Mouse (Mus musculus) ovary, postnatal 14 days (tissue): ENCODE data around the gene Hspe1.
"Not testable (repeated sequence)": the region's sequence is repeated elsewhere in the genome, so short reads cannot be mapped to it uniquely, and the experiment has no call there.

Experiments used
- DNase-seq: peaks from one replicate; pipeline ENCODE4 v3.0.0; 2022; ENCODE audit warnings: low spot score

Gene Hspe1

DNA sequence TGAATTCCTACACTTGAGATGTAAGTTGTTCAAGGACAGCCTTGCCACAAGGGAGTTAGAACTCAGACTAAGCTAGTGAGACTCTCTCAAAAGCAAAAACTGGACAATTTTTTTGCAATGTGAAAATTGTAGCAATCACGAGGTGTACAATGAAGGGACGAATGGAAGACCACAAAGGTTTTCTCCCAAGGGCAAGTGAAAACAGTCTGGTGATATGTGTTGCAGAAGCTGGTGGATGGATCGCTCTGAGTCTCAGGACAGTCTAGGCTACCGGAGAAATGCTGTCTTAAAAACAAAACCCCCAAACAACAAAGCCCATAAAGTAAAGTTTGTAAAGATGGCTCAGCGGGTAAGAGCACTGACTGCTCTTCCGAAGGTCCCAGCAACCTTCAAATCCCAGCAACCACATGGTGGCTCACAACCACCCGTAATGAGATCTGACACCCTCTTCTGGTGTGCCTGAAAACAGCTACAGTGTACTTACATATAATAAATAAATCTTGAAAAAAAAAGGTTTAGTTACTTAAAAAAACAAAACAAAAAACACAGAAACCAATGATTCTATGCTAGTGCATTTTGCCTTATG is 2.1 kb upstream of the Hspe1 start:
- no peak for DNase-seq

- no peak for DNase-seq
These were observed 998 bp upstream of the Hspe1 start for GRCm38 (mm10) chr1:55086868-55087400.

DNA sequence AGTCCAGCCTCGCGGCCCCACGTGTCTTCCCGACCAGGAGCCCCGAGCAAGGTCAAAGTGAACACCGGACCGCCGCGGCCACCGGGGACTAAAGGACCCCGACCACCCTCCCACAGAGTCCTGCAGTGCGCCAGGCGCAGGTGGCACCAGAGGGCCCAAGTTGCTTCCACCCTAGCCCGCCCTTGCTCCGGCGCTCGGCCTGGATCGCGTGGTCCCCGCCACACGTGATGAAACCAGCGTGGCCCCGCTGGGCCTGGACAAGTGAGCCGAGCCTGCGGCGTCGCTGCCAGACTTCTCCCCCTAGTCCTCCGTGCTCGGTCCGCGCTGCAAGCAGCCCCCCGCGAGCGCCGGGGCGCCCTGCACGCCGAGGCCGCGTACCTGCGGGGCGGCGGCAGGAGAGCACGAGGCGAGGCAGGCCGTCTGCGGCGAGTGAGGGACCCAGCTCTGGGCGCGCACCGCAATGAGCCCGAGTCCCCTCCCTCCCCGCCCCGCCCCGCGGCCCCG is 479 bp upstream of the Hspe1 start:
- DNase-seq: no peak

DNA sequence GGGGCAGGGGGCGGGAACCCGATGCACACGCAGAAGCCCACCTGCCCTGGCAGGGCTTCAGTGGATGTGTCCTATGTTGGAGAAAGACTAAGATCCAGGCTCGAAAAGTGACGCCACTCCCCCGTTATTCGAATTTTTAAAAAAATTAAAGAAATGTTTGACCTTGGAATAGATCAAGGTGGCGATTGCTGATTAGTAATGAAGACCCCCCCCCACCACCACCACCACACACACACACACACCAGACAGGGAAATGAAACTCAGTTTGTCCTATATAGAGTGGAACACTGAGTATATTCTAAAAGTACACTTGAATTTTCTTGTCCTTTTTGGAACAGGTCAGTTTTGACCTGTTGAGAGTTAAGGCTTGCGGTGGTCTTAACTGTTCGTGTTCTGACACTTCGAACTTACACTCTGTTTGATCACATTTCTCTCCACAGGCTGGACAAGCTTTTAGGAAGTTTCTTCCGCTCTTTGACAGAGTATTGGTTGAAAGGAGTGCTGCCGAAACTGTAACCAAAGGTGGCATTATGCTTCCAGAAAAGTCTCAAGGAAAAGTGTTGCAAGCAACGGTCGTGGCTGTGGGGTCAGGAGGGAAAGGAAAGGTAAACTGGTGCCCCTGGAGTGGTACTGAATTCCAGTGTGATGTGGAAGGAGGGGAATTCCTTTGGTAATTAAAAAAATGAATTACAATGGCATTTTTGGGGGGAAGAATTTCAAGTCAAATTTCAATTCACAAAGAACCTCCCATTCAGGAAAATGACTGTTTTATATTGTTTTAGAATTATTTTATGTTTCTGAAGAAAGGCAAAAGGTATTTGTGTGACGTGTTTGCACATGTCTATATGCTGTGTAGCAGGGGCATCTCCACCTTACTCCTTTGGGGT is 922 bp downstream of the Hspe1 start:
- no peak for DNase-seq

- DNase-seq: no peak
These were observed 1.6 kb downstream of the Hspe1 start for GRCm38 (mm10) chr1:55089498-55090064.

DNA sequence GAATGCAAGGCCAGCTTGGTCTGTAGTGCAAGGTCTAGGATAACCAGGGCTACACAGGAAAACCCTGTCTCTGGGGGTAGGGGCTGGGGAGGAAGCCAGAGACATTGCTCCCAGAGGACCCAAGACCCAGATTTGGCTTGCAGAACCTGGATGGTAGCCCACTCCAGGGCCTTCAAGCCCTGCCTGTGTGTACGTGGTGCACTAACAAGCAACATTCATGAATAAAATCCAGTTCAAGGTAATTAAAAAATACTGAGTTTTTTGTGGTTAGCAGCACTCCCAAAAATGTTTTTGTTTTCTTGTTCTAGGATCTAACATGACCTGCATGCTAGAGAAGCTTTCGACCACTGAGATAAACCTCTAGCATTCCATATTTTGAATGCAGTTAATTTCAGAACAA is 4.1 kb downstream of the Hspe1 start:
- no peak for DNase-seq

DNA sequence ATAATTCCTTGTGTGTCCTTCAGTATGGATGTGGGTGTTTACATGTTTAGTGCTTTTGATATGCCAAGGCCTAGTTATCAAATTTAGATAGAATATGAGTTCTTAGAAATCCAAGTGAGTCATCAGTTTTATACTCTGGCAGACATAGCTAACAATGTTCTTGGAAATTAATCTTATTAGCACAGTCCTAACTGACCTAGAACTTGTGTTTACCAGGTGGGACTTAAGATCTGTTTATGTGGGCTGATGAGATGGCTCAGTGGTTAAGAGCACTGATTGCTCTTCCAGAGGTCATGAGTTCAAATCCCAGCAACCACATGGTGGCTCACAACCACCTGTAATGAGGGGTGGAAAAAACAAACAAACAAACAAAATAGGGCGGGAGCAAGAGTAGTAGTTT is 4.5 kb downstream of the Hspe1 start:
- DNase-seq: no peak

- DNase-seq: no peak
These were observed 19.1 kb downstream of the Hspe1 start for GRCm38 (mm10) chr1:55106919-55107585.

DNA sequence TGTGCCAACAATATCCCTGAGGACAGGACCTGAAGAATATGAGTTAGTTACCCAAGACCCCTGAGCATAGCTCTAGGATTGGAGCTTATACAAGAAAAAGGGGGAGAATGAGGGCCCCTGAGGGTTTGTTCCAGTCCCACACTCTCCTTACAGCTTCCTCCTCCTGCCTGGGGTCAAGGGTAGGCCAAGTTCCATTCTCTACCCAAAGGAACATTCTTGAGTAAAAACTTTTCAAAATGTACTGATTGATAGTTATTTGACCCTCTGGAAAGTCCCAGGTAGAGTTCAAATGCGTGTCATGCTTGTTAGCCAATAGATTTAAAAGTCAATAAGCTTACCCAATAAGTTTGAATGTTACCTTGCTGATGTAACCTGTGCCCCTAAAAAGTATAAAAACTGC is 19.7 kb downstream of the Hspe1 start:
- DNase-seq: no peak

GRCm38 (mm10) chr1:55108473-55108872 is 20.5 kb downstream of the Hspe1 start:
- no peak for DNase-seq

DNA sequence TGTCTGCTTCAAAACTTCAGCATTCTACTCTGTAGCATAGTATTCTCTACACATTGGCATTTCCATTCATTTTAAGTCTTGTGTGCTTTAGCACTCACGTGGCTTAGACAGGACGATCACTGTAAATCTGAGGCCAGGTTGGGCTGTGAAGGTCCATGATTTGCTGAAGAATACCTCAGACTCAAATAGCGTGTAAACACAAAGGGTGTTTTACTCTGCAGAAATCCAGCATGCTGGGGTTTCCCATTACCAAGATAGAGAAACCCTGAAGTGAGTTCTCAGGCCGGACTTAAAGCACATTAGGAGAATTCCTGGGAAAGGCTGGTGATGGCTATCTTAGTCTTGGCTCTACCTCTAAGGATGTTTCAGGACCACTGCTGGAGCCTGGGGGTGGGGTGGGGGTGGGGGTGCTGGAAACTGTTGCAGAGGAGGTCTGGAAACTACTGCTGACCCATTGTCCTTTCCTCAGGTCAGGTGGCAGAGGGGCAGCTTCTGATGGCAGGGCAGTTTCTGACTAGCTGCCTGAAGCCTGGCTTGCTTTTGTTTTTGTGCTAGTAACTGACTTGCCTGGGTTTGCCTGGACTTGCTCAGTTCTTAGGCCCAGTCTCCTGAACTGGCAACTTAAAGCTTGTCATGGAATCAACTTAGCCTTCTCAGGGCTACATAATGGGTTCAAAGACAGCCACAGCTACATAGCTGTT is 21.3 kb downstream of the Hspe1 start:
- DNase-seq: no peak

DNA sequence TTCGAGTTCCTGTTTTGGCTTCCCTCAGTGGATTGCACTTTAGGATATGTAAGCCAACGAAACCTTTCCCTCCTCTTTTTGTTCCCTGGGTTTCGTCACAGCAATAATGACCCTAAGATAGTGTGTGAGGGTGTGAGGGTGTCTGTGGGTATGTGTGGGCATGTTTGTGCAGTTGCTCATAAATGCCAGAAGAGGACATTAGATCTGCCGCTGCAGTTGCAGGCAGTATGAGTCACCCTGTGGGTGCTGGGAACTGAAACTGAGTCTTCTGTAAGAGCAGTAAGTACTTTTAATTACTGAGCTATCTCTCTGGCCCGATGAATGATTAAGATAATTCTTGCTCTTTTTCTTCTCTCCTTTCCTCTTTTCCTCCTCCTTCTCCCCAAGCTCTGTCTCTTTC is 35.1 kb downstream of the Hspe1 start:
- DNase-seq: no peak

- DNase-seq: no peak
These were observed 35.6 kb downstream of the Hspe1 start for GRCm38 (mm10) chr1:55123561-55123960.

DNA sequence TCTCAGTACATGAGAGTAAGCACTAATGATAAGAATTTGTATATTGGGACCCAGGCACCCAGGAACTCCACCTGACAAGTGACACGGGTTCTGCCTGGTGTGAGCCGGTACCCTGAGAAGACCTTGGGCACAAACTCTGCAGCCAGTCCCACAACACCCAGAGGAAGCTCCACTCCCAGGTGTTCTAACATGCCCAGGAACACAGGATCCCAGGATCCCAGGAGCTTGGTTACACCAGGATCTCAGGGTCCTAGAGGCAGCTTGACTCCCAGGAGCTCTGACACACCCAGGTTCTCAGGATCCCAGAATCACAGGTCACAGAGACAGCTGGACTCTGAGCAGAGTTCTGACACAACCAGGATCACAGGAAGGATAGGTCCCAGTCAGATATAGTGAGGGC is 36.2 kb downstream of the Hspe1 start:
- not testable (repeated sequence) for DNase-seq

GRCm38 (mm10) chr1:55129716-55130115 is 41.8 kb downstream of the Hspe1 start:
- no peak for DNase-seq

DNA sequence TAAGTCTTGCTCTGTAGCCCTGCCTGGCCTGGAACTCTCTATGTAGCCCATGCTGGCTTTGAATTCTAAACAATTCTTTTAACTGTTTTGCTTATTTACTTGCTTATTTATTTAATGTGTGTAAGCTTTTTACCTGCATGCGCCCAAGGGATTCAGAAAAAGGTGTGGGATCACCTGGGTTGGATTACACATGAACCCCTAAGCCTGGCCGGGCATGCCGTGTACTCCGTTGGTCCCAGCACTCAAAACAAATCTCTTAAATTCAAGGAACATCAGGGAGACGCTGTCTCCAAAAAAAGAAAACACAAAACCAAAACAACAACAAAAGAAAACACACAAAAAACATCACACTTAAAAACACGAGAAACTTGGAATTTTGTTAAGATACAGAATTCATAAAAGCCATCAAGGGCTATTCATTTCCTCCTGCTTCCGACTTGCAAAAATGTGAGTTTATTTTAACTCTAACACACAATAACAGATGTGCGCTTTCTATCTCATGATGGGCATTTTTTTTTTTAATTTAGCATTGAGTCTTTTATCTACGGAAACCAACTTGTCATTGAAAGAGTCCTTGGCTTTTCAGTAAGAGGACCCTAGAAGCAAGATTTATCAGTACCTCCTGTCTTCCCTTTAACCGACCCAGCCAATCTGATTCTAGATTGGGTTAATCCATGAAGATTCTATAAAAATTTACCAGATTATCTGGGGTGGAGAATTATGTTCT is 42.4 kb downstream of the Hspe1 start:
- DNase-seq: no peak

DNA sequence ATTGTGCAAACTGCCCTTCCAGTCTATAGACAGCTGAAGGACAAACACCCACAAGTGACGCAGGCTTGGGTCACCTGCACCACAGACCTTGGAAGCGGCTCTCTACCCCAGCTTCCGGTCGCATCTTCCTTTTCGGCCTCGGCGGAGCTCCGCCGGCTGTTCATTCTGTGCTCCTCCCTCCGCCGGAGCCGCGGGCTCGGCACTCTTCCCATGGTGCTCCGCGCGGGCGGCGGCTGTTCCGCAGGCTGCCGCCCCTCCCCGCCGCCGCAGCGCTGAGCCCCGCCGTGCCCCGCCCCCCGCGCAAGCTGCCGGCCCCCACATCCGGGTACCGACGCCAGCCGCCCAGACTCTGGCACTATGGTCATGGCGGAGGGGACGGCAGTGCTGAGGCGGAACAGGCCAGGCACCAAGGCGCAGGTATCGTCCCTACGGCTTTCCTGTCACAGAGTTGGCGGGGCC is 43.0 kb downstream of the Hspe1 start, which contains the start of gene Mob4:
TSS of gene Mob4 (plus strand) at position 289 of the 459 bp plus-strand sequence.
- peak; percentile 91 for DNase-seq

GRCm38 (mm10) chr1:55131424-55132014 is 43.6 kb downstream of the Hspe1 start:
- no peak for DNase-seq

GRCm38 (mm10) chr1:55132308-55132707 is 44.4 kb downstream of the Hspe1 start:
- no peak for DNase-seq

GRCm38 (mm10) chr1:55133173-55133572 is 45.2 kb downstream of the Hspe1 start:
- DNase-seq: no peak
